Mouse (Mus musculus) left cerebral cortex, adult 6 months (tissue): Measurements from ENCODE around the gene Cmtm5. TPM values are rescaled to one million over a fixed set of nuclear protein-coding genes. Genes with fewer than 3 reads are reported as not detected.

Source experiments
- long read RNA-seq, 2 experiments: library from polyadenylated mRNA; unstranded; transcript quantifications; one replicate each; pipeline ENCODE4 v2.0.0; 2019 to 2020
- polyA plus RNA-seq: library from polyadenylated mRNA; unstranded; fragments of <200 nt; fragmentation: Nextera tagmentation; gene quantifications from 2 replicates; pipeline ENCODE4 v1.2.3, GENCODE M21; 2021

Cmtm5 gene
- polyA plus RNA-seq: 87.7 and 132 TPM in 2 replicates
- long read RNA-seq, experiment 1, transcript Cmtm5-201 (5 exons, 1,095 nt): major isoform, 37 of 42 reads
- long read RNA-seq, experiment 1, partial matches to known transcripts: 0 of 42 reads
- long read RNA-seq, experiment 1, other reads (novel, unspliced or antisense): 5 of 42 reads
- long read RNA-seq, experiment 2, transcript Cmtm5-201 (5 exons, 1,095 nt): major isoform, 88 of 103 reads
- long read RNA-seq, experiment 2, partial matches to known transcripts: 2 of 103 reads
- long read RNA-seq, experiment 2, other reads (novel, unspliced or antisense): 11 of 103 reads

GRCm38 (mm10) chr14:54935904-54936830, at the start of gene Cmtm5:
TSS of gene Cmtm5 (plus strand) at chr14:54936261.

GRCm38 (mm10) chr14:54892200-54892599, 43.9 kb upstream of the Cmtm5 start, which contains the start of gene Pabpn1:
TSS of gene Pabpn1 (plus strand) at chr14:54892500.

GRCm38 (mm10) chr14:54912886-54913285, 23.2 kb upstream of the Cmtm5 start, which contains the start of gene Slc22a17:
TSS of gene Slc22a17 (minus strand) at chr14:54913132.

GRCm38 (mm10) chr14:54925349-54926342, 10.4 kb upstream of the Cmtm5 start, which contains the start of gene Efs:
TSS of gene Efs (minus strand) at chr14:54926126.

GRCm38 (mm10) chr14:54932645-54933150, 3.4 kb upstream of the Cmtm5 start, which contains the start of gene Il25:
TSS of gene Il25 (plus strand) at chr14:54932695.

GRCm38 (mm10) chr14:54966320-54966977, 30.4 kb downstream of the Cmtm5 start, which contains the start of gene Myh6:
TSS of gene Myh6 (minus strand) at chr14:54966927.

GRCm38 (mm10) chr14:54976633-54977032, 40.6 kb downstream of the Cmtm5 start, which contains the start of gene Gm17428:
TSS of gene Gm17428 (plus strand) at chr14:54976933.

Other genes with a start within 250 kb of the Cmtm5 start
- gene Acin1, start 249.3 kb upstream of the Cmtm5 start, polyA plus RNA-seq: 28.3 and 32.9 TPM in 2 replicates
- gene Gm29776, start 237.4 kb upstream of the Cmtm5 start, polyA plus RNA-seq: not detected in 2 replicates
- not detected in 2 replicates for gene Cebpe, start 224.1 kb upstream of the Cmtm5 start, polyA plus RNA-seq
- gene Slc7a8, start 154.3 kb upstream of the Cmtm5 start, polyA plus RNA-seq: 17.7 and 25.0 TPM in 2 replicates
- gene Rnf212b, start 122.1 kb upstream of the Cmtm5 start, polyA plus RNA-seq: 0.10 TPM in 1 of 2 replicates, not detected in the other
- 5.8 and 7.3 TPM in 2 replicates for gene Homez, start 65.3 kb upstream of the Cmtm5 start, polyA plus RNA-seq
- gene Ppp1r3e, start 58.7 kb upstream of the Cmtm5 start, polyA plus RNA-seq: 3.4 and 6.9 TPM in 2 replicates
- gene Bcl2l2, start 52.9 kb upstream of the Cmtm5 start, polyA plus RNA-seq: 7.9 and 8.1 TPM in 2 replicates
- gene Gm20521, start 52.8 kb upstream of the Cmtm5 start, polyA plus RNA-seq: not detected in 2 replicates
- gene Pabpn1, start 43.8 kb upstream of the Cmtm5 start, polyA plus RNA-seq: 17.4 and 22.3 TPM in 2 replicates
- gene Slc22a17, start 23.1 kb upstream of the Cmtm5 start, polyA plus RNA-seq: 131 and 194 TPM in 2 replicates
- gene Efs, start 10.1 kb upstream of the Cmtm5 start, polyA plus RNA-seq: 0.77 and 5.0 TPM in 2 replicates
- 0.10 and 0.20 TPM in 2 replicates for gene Il25, start 3.6 kb upstream of the Cmtm5 start, polyA plus RNA-seq
- 2.0 and 8.2 TPM in 2 replicates for gene Myh6, start 30.7 kb downstream of the Cmtm5 start, polyA plus RNA-seq
- gene Gm17428, start 40.7 kb downstream of the Cmtm5 start, polyA plus RNA-seq: not detected in 2 replicates
- 25.4 and 42.9 TPM in 2 replicates for gene Myh7, start 58.4 kb downstream of the Cmtm5 start, polyA plus RNA-seq
- gene Ngdn, start 79.2 kb downstream of the Cmtm5 start, polyA plus RNA-seq: 55.7 and 61.3 TPM in 2 replicates
- gene Zfhx2, start 156.1 kb downstream of the Cmtm5 start, polyA plus RNA-seq: 2.4 and 4.6 TPM in 2 replicates
- gene Thtpa, start 158.5 kb downstream of the Cmtm5 start, polyA plus RNA-seq: 16.3 and 18.9 TPM in 2 replicates
- 1.0 and 1.1 TPM in 2 replicates for gene Ap1g2, start 170.3 kb downstream of the Cmtm5 start, polyA plus RNA-seq
- gene Jph4, start 180.7 kb downstream of the Cmtm5 start, polyA plus RNA-seq: 27.4 and 43.5 TPM in 2 replicates